Mouse (Mus musculus) gastrocnemius, adult 8-10 months (tissue): ENCODE data around the gene Mmel1. TPM values are rescaled to one million over a fixed set of nuclear protein-coding genes. Genes with fewer than 3 reads are reported as not detected.
A peak's percentile ranks its signal among the peaks of the same experiment; 100 is the strongest.

Experiments used
- DNase-seq, 2 experiments: peaks; one replicate each; pipeline ENCODE4 v3.0.0; 2022; ENCODE audit warnings: low spot score in 2 of 2
- total RNA-seq, 4 experiments: library from RNA; stranded (reverse); gene quantifications; 2 replicates each; pipeline ENCODE4 v1.2.4; 2022

The Mmel1 gene
- total RNA-seq, 4 experiments from 2014 or later = not detected

- no peak for DNase-seq
Observed at GRCm38 (mm10) chr4:154936542-154937255, 67.3 kb downstream of the Mmel1 start.

DNA sequence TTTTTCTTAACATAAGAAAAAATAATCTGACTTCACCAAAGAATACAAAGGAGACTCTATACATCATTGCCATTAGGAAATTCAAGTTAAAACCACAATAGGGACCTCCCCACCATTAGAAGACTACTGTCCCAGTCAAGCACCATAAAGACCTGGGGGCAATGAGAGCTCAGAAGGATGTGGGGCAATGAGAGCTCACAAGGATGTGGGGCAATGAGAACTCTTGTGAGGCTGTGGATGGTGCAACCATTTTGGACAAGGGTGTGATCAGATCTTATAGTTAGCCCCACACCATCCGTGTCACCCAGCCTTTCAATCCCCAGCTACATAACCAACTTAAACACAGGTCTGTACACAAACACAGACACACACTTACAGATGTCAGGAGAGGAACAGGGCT lies 68.4 kb downstream of the Mmel1 start:
- DNase-seq = no peak

GRCm38 (mm10) chr4:154940156-154940555 lies 70.8 kb downstream of the Mmel1 start:
- no peak for DNase-seq

- no peak for DNase-seq
Observed at GRCm38 (mm10) chr4:154941831-154942230, 72.4 kb downstream of the Mmel1 start.

DNA sequence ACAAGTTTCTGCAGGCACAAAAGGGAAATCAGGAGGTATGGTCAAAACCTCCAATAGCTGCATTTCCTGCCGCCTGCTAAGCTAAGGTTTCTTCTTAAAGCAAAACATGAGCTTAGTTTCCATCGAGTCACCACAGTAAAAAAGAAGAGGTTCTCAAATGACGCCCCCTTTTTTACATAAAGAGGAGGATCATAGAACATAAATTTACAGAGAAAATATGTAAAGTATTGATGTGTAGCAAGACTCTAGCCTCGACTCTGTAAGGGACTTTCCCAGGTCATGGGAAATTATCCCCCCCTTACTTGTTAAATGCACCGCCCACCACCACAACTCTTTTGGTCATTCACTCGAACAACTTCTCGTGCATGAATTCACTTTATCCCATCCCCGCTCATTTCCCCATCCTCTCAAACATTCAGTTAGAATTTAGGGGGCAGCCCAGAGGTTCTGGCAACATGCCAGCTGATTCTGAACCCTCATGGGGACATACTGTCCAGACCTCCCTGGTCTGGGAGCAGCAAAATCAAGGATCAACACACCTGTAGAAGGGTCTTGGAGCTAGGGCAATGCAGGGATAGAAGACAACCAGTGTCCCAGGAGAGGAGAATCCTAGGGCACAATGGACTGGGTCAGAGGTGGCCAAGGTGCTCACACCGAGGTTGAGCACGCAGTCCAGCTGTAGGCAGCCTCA lies 73.4 kb downstream of the Mmel1 start:
- DNase-seq = no peak

GRCm38 (mm10) chr4:154943323-154944039 lies 74.1 kb downstream of the Mmel1 start:
- DNase-seq = no peak

DNA sequence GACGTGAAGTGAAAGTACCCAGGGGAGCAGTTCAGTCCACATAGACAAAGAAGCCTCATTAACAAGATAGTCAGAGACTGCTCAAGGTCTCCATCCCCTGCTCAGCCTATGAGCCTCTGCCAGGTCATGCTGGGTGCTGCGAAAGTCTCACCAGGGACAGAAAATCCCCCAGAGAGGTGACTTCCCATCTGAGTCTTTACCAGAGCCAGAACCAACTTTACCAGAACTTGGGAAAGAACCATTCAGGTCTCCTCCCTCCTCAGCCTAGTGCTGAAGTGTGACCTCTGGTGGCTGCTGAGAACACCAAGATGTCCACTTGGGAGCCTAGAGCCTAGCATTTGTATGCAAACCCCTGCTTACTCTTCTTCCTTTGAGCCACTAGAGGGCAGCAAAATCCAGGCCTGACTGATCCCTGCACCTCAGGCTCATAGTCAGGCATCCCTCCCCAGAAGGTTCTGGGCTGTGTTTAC lies 74.8 kb downstream of the Mmel1 start:
- peak; percentile 41 to 53 for DNase-seq

Other genes starting within 250 kb of the Mmel1 start
- 1 to 10 TPM in 3 of 4 experiments, under 1 TPM in 1; 0.73 to 3.1 (median 1.4) TPM for gene Prdm16, start 232.7 kb upstream of the Mmel1 start, total RNA-seq
- not detected for gene Actrt2, start 201.7 kb upstream of the Mmel1 start, total RNA-seq
- gene Ttc34, start 32.1 kb upstream of the Mmel1 start, total RNA-seq = not detected
- gene Fam213b, start 29.6 kb downstream of the Mmel1 start, total RNA-seq = 10 to 100 TPM; 84.8 to 99.7 (median 97.8) TPM
- 1 to 10 TPM; 1.2 to 3.5 (median 1.9) TPM for gene Tnfrsf14, start 59.0 kb downstream of the Mmel1 start, total RNA-seq
- gene Hes5, start 91.3 kb downstream of the Mmel1 start, total RNA-seq = not detected
- gene Pank4, start 94.5 kb downstream of the Mmel1 start, total RNA-seq = 10 to 100 TPM; 28.2 to 31.7 (median 31.5) TPM
- under 1 TPM in 3 of 4 experiments, not detected in 1; 0.13 to 0.73 (median 0.15) TPM for gene Plch2, start 187.2 kb downstream of the Mmel1 start, total RNA-seq
- 10 to 100 TPM; 10.4 to 12.4 (median 11.4) TPM for gene Pex10, start 197.4 kb downstream of the Mmel1 start, total RNA-seq
- gene Rer1, start 216.8 kb downstream of the Mmel1 start, total RNA-seq = 10 to 100 TPM; 52.2 to 64.6 (median 59.8) TPM
- 1 to 10 TPM; 1.2 to 2.1 (median 1.4) TPM for gene Morn1, start 217.0 kb downstream of the Mmel1 start, total RNA-seq